Mouse (Mus musculus): ENCODE measurements around the gene Cog8.

DNA sequence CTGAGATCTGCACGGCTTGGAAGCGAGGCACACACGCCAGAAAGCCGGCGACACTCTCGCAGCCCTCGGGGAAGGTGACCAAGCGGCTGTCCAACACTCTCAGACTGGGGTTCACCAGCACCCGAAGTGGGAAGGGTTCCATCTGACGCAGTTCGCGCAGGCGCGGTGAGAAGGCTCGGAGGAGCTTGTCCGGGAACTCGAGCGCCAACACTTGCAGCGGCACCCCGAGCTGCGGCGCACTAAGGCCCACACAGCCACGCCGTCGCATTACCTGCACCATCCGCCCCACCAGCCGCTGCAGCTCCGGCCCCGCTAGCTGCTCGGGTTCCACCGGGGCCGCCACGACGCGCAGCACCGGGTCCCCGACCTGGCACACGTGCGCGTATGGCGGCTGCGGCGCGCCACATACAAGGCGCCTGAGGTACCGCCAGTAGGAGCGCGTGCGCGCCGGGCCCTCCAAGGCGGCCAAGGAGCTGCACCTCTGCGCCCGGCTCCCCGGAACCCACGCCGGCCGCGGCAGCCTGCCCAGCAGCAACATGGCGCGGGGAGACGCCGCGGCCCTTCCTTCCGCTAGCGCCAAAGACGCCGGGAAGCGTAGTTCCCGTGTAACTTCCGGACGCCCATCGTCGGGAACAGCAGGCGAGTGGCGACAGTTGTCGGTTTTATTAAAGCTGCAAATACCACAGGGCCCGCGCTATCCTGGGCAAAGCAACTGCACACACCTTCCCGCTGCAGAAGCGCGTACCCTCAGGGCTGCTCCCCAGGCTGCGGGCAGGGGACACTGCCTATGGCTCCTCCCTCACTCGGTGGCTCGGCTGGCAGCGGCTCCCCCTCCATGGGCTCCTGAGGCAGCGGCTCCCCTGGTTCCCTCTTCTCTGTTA is 8.2 kb downstream of the Cog8 start, which contains the start of gene Pdf:
- TF ChIP-seq CTCF (IDR thresholded peaks at IDR 0.05; ENCODE audit: borderline replicate concordance, extremely low read depth, insufficient read depth, insufficient read length) (no peak), POLR2A (IDR thresholded peaks at IDR 0.05; ENCODE audit: borderline replicate concordance, extremely low read depth, insufficient read depth, insufficient read length, poor library complexity, severe bottlenecking) (peak; percentile 53)
